8 mouse cellular contexts compared by ENCODE assay signal in the genomic region with DNA sequence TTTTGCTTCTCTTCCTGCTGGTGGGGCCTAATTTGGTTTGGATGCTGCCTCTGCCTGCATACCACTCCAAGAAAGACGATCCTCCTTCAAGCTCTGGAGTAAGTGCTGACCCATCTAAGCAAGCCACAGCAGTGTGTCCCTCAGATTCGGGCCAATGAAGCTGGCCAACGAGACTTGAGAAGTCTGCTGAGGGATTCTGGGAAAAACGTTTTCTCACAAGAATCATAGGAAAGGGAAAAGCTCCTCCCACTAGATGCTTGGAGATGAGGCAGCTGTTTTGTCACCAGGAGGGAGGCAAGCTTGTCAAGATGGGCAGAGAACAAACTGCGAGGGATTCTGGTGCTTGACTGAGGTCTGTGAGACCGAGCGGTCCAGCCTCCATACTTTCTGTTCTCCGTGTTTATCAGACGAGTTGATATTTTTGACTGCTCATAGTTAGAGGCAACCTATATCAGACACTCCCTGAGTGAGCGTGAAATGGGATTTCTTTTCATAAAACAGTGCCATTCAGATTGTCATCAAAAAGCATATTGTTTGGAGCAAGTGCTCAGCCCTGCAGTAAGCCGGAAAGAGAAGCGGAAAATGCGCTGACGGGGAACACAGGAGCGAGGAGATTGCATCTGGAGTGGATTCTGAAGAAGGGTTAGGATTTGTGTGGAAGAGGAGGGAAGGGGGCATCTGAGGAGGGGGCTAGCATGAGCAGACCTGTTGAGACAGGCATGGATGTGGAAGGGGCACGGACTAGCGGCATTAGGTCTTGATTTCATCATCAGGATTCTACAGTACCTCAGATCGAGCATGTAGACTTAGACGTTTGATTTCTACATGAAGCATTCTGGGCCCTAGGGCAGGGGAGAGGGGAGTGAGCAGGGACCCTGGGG. TPM values are rescaled to one million over a fixed set of nuclear protein-coding genes. Genes with fewer than 3 reads are reported as not detected.
DNase-seq lines count a peak whose midpoint lies in the region; ATAC-seq and TF ChIP-seq lines count a peak whose summit lies in the region.
"Had no signal": no experiment of that assay in that cellular context is flagged by ENCODE, and none has a peak within 500 bp of the region (broad histone marks: within the 10 kb centered on the region; RNA-seq: fewer than 3 reads in every experiment).

No protein-coding gene starts in this region.

- H3K4me3 ChIP-seq in heart, embryonic 15.5 days, result no peak overlapping the region
- no peak overlapping the region for H3K4me3 ChIP-seq in liver, postnatal 0 days (ENCODE audit: low read depth, low read length)

- peak; percentile 46 for DNase-seq in urinary bladder, postnatal 14 days (ENCODE audit: low spot score)
- DNase-seq in urinary bladder, postnatal 25 days (ENCODE audit: low spot score), result no peak
- DNase-seq in lung, postnatal 10 days, result peak; percentile 64
- no peak for DNase-seq in cerebellum, postnatal 4 days (ENCODE audit: low spot score in 2 of 2)
- DNase-seq in liver, postnatal 0 days, result no peak

- no peaks in the 10 kb centered on the region for H3K27me3 ChIP-seq in heart, embryonic 15.5 days
- H3K27me3 ChIP-seq in liver, postnatal 0 days (ENCODE audit: insufficient read depth, low read length), result no peaks in the 10 kb centered on the region

- no peak for ATAC-seq in heart, embryonic 15.5 days (replicated peaks; ENCODE audit: insufficient number of reproducible peaks, insufficient read depth, low FRiP score, low read depth)
- ATAC-seq in granulocyte monocyte progenitor cell, adult 5-6 weeks (replicated peaks; ENCODE audit: poor library complexity, severe bottlenecking), result no peak
- no peak for ATAC-seq in liver, postnatal 0 days

- no peak overlapping the region for H3K4me2 ChIP-seq in heart, embryonic 15.5 days
- no peak overlapping the region for H3K4me2 ChIP-seq in liver, postnatal 0 days (ENCODE audit: low read depth, low read length)

- H3K27ac ChIP-seq in heart, embryonic 15.5 days, result peak overlapping the region; percentile 80
- no peak overlapping the region for H3K27ac ChIP-seq in liver, postnatal 0 days (ENCODE audit: low read depth)

- H3K9me3 ChIP-seq in heart, embryonic 15.5 days (replicated peaks), result no peaks in the 10 kb centered on the region
- H3K9me3 ChIP-seq in liver, postnatal 0 days (ENCODE audit: low read length), result no peaks in the 10 kb centered on the region

- 56% methylated on average over 19 of the region's 19 CpGs for WGBS in heart, embryonic 15.5 days
- WGBS in liver, postnatal 0 days (ENCODE audit: insufficient replicate concordance), result 83% methylated on average over 19 of the region's 19 CpGs

- no peaks in the 10 kb centered on the region for H3K36me3 ChIP-seq in heart, embryonic 15.5 days
- H3K36me3 ChIP-seq in liver, postnatal 0 days (replicated peaks; ENCODE audit: insufficient read depth, low read length), result no peaks in the 10 kb centered on the region

- peaks cover 89% of the 10 kb centered on the region for H3K4me1 ChIP-seq in heart, embryonic 15.5 days (replicated peaks)
- peaks cover 3% of the 10 kb centered on the region; the same call in 1 of the 2 replicates for H3K4me1 ChIP-seq in liver, postnatal 0 days (ENCODE audit: insufficient read depth)

- TF ChIP-seq CTCF in liver, postnatal 0 days (IDR thresholded peaks at IDR 0.05; ENCODE audit: low read depth), result no peak

- no peak overlapping the region for H3K9ac ChIP-seq in heart, embryonic 15.5 days
- no peak overlapping the region for H3K9ac ChIP-seq in liver, postnatal 0 days (replicated peaks)

- TF ChIP-seq EP300 in liver, postnatal 0 days (IDR thresholded peaks at IDR 0.05; ENCODE audit: low read depth), result no peak

RNA-seq across cellular contexts. Expression of gene Igsf3, which starts 17.0 kb away (rescaled TPM):
- polyA plus RNA-seq in heart, embryonic 15.5 days (2015; fragmentation: Nextera tagmentation; extraction: Ambion mirVana), result 38.0 and 45.0 TPM in 2 replicates
- total RNA-seq in granulocyte monocyte progenitor cell, adult 5-6 weeks (2014; fragmentation: Nextera tagmentation), result 0.13 TPM in 2 replicates
- under 0.01 and 0.04 TPM in 2 replicates for total RNA-seq in granulocyte monocyte progenitor cell, adult 5-6 weeks (2017)
- 1.7 and 1.9 TPM in 2 replicates for polyA plus RNA-seq in liver, postnatal 0 days (2015; fragmentation: Nextera tagmentation; extraction: Ambion mirVana)
- total RNA-seq: MEL had no signal

Comparison
In these comparisons a context has a peak if more than half of its experiments do, and no peak if none do; other contexts are left out.
1. DNase-seq: peak in urinary bladder, postnatal 14 days (single experiment) and lung, postnatal 10 days (single experiment); none in urinary bladder, postnatal 25 days (single experiment), cerebellum, postnatal 4 days (0 of 2) and liver, postnatal 0 days (single experiment).
2. RNA of gene Igsf3, which starts 17.0 kb away (polyA plus RNA-seq): 38.0 to 45.0 TPM in heart, embryonic 15.5 days; 1.7 to 1.9 TPM in liver, postnatal 0 days; every median in the first group is over 10 times any median in the second.